Mouse (Mus musculus) ES-E14 (cell line): ENCODE measurements around the gene Irf8. TPM values are rescaled to one million over a fixed set of nuclear protein-coding genes. Genes with fewer than 3 reads are reported as not detected.

Experiments used
- DNase-seq: peaks from one replicate; pipeline ENCODE4 v3.0.0-alpha.2; 2013; ENCODE audit warnings: low read depth, low spot score
- H3K27ac ChIP-seq: 2 replicates; pipeline ENCODE4 v1.5.1; 2012; ENCODE audit warnings: low read depth, mild to moderate bottlenecking, low read length, moderate library complexity, mixed read lengths; ENCODE audit not compliant: poor library complexity, insufficient read depth, severe bottlenecking
- H3K36me3 ChIP-seq: 2 replicates; pipeline ENCODE4 v1.6.1; 2012; ENCODE audit warnings: mild to moderate bottlenecking, low read length, moderate library complexity, mixed read lengths; ENCODE audit not compliant: control insufficient read depth, poor library complexity, insufficient read depth, severe bottlenecking
- H3K4me1 ChIP-seq, 2 experiments: fragments of 150-350 bp in 1 of 2; sonication (generic) in 1 of 2; 2 replicates each; pipeline ENCODE4 v1.6.1; 2012; ENCODE audit warnings: low read length in 2 of 2, mild to moderate bottlenecking in 1 of 2, mixed read lengths in 1 of 2; ENCODE audit not compliant: control insufficient read depth in 2 of 2, insufficient read depth in 2 of 2, poor library complexity in 1 of 2
- H3K4me3 ChIP-seq, 2 experiments: fragments of 150-350 bp in 1 of 2; sonication (generic) in 1 of 2; 2 replicates each; pipeline ENCODE4 v1.5.1; 2012; ENCODE audit warnings: low read length in 2 of 2, low read depth in 1 of 2, mild to moderate bottlenecking in 1 of 2, mixed read lengths in 1 of 2; ENCODE audit not compliant: insufficient read depth in 1 of 2, poor library complexity in 1 of 2, severe bottlenecking in 1 of 2
- H3K9ac ChIP-seq: 2 replicates; pipeline ENCODE4 v1.6.1; 2012; ENCODE audit warnings: low read depth, mild to moderate bottlenecking, low read length, mixed read lengths; ENCODE audit not compliant: poor library complexity, insufficient read depth, severe bottlenecking
- H3K9me3 ChIP-seq: fragments of 150-350 bp; sonication (generic); 2 replicates; pipeline ENCODE4 v1.6.1; 2012; ENCODE audit warnings: low read depth, mild to moderate bottlenecking, low read length; ENCODE audit not compliant: control insufficient read depth, insufficient read depth
- CHD2 ChIP-seq: IDR thresholded peaks from 2 replicates; pipeline ENCODE4 v1.6.1; 2014; ENCODE audit warnings: mild to moderate bottlenecking, low read depth, low read length, inconsistent platforms
- HCFC1 ChIP-seq: IDR thresholded peaks from 2 replicates; pipeline ENCODE4 v1.6.1; 2012; ENCODE audit warnings: low read length, inconsistent platforms, borderline replicate concordance; ENCODE audit not compliant: insufficient read depth
- MAFK ChIP-seq: IDR thresholded peaks from 2 replicates; pipeline ENCODE4 v1.6.1; 2014; ENCODE audit warnings: mild to moderate bottlenecking, low read depth, low read length, inconsistent platforms; ENCODE audit not compliant: insufficient read depth
- ZC3H11A ChIP-seq: IDR thresholded peaks from 2 replicates; pipeline ENCODE4 v1.6.1; 2012; ENCODE audit warnings: low read depth, mild to moderate bottlenecking, inconsistent platforms, low read length, borderline replicate concordance
- ZNF384 ChIP-seq: IDR thresholded peaks from 2 replicates; pipeline ENCODE4 v1.6.1; 2012; ENCODE audit warnings: low read depth, low read length, inconsistent platforms
- in situ Hi-C, 2 experiments: fragments of 600-800 bp; cut with MboI; formaldehyde crosslinking; loops; one replicate each; pipeline ENCODE4 v1.15.1; 2025; ENCODE audit warnings: low sequenced_read_pairs in 2 of 2, inconsistent platforms in 1 of 2; ENCODE audit not compliant: unreplicated experiment in 2 of 2
- total RNA-seq: library from RNA; depleted of rRNA; stranded (reverse); fragments of 300-350 nt; gene quantifications from 2 replicates; pipeline ENCODE4 v1.2.3, GENCODE M21; 2012

The Irf8 gene
- total RNA-seq, 1 experiment, result 1.2 TPM

DNA sequence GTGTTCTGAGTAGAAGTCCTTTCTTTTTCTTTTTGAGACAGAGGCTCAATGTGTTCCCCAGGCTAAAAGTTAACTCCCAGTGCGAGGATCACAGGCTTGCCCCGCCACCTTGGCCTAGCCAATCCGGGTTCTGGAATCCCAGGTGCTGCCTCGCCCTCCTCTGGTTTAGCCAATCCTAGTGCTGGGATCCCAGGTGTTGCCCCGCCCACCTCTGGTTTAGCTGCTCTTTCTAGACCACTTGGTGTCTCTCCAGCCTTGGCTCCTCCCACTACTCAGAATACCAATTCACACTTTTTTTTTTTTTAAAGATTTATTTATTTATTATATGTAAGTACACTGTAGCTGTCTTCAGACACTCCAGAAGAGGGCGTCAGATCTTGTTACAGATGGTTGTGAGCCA is 4.1 kb upstream of the Irf8 start:
- peak; percentile 66 for DNase-seq
- H3K9me3 ChIP-seq, result no peaks in the 10 kb centered on the region
- 0 out of 2 replicates have a peak, but pooled peaks have one; percentile 52 for TF ChIP-seq ZNF384
- TF ChIP-seq HCFC1, result no peak
- no peak for TF ChIP-seq MAFK
- no peak for TF ChIP-seq CHD2
- no peak for TF ChIP-seq ZC3H11A

DNA sequence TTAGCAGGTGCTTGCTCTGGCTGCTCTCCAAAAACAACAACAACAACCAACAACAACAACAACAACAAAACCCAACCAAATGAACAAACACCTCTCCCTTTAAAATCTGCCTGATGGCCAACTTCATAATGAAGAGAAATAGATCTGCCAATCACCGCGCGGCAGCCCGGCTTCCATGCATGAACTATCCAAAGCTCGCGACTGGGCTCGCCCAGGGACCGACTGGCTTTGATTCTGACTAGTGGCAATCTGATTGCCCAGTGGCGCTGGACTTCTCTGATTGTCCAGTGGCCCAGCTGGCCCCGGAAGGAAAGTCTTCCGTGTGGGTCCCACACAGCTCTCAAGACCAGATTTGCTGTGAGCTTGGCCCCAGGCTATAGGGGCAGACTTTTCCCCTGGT is 328 bp downstream of the Irf8 start:
- in situ Hi-C loops, result no loop called here
- DNase-seq, result no peak
- peak overlapping the region; percentile 32; the same call in 1 of the 2 replicates for H3K9ac ChIP-seq
- H3K4me1 ChIP-seq, result no peaks in the 10 kb centered on the region
- H3K27ac ChIP-seq, result no peak overlapping the region
- no peaks in the 10 kb centered on the region for H3K36me3 ChIP-seq
- peak overlapping the region; percentile 49 to 66 for H3K4me3 ChIP-seq
- H3K9me3 ChIP-seq, result no peaks in the 10 kb centered on the region
- no peak for TF ChIP-seq ZC3H11A
- no peak for TF ChIP-seq ZNF384
- no peak for TF ChIP-seq HCFC1
- no peak for TF ChIP-seq CHD2
- TF ChIP-seq MAFK, result no peak

More for the DNA sequence above, 4.1 kb upstream of the Irf8 start:
- in situ Hi-C loops, result no loop called here
- H3K36me3 ChIP-seq, result no peaks in the 10 kb centered on the region
- H3K4me1 ChIP-seq, result no peaks in the 10 kb centered on the region
- H3K27ac ChIP-seq, result no peak overlapping the region
- H3K9ac ChIP-seq, result no peak overlapping the region
- H3K4me3 ChIP-seq, result peak overlapping the region in 1 of 2 experiments; percentile 22; a peak in 1 of 4 replicates

DNA sequence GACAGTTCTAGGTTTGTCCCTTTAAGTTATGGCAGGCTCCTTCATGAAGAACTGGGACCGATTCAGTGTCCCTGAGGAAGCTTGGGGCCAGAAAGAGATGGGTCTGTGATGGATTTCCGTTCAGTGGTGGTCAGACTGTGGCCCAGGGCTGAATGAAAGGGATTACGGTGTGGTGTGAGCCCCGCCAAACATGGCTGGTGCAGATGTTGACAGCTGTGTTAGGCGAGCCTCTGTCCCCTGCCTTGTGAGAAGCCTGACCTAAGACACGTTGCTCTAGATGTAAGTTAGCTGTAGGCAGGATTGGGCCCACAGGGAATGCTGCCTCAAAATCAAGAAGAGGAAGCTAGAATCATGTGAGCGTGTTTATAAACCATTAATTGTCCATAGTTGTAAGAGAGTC is 1.0 kb downstream of the Irf8 start:
- Histone ChIP-seq H3K4me1 (no peaks in the 10 kb centered on the region), H3K9me3 (no peaks in the 10 kb centered on the region), H3K36me3 (no peaks in the 10 kb centered on the region), H3K27ac (no peak overlapping the region), H3K4me3 (no peak overlapping the region), H3K9ac (no peak overlapping the region)
- DNase-seq, result no peak
- TF ChIP-seq CHD2 (no peak), MAFK (no peak), HCFC1 (no peak)
- in situ Hi-C loops, result no loop called here

- Histone ChIP-seq H3K27ac (no peak overlapping the region), H3K9me3 (no peaks in the 10 kb centered on the region), H3K4me1 (no peaks in the 10 kb centered on the region), H3K9ac (no peak overlapping the region), H3K4me3 (no peak overlapping the region), H3K36me3 (no peaks in the 10 kb centered on the region)
- no peak for TF ChIP-seq CHD2
- TF ChIP-seq HCFC1, result no peak
- TF ChIP-seq ZC3H11A, result no peak
- DNase-seq, result no peak
- in situ Hi-C loops, result no loop called here
Observed at GRCm38 (mm10) chr8:120738771-120739170, 2.6 kb downstream of the Irf8 start.

DNA sequence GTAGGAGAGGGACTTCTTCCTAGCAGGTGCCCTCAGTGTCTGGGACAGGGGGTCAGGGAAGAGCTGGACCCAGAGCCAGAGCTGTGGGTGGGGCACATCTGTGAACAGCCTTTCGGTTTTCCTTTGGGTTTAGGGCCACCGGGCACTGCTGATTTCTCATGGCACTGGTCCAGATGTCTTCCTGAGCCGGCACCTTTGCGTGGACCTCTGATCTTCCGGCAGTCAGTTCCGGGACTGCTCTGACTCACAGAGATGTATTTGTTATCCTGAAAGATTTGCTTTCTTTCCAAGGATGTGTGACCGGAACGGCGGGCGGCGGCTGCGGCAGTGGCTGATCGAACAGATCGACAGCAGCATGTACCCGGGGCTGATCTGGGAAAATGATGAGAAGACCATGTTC is 3.4 kb downstream of the Irf8 start:
- H3K4me1 ChIP-seq, result peaks cover 0 to 7% of the 10 kb centered on the region in 2 experiments; a peak in 2 of 4 replicates
- H3K9ac ChIP-seq, result no peak overlapping the region
- no peak overlapping the region for H3K27ac ChIP-seq
- in situ Hi-C loops, result no loop called here
- H3K36me3 ChIP-seq, result no peaks in the 10 kb centered on the region
- H3K9me3 ChIP-seq, result no peaks in the 10 kb centered on the region
- DNase-seq, result no peak
- TF ChIP-seq ZC3H11A, result no peak
- no peak for TF ChIP-seq HCFC1
- no peak for TF ChIP-seq CHD2
- no peak for TF ChIP-seq MAFK
- no peak for TF ChIP-seq ZNF384
- no peak overlapping the region for H3K4me3 ChIP-seq
